Mouse (Mus musculus) CH12.LX (cell line): ENCODE data around the gene Gatm.

Experiments used
- TCF12 ChIP-seq: IDR thresholded peaks from 2 replicates; pipeline ENCODE4 v1.6.1; 2014; ENCODE audit warnings: low read depth, mild to moderate bottlenecking, inconsistent platforms, low read length, improper control_type of control experiment
- ZC3H11A ChIP-seq: IDR thresholded peaks from 2 replicates; pipeline ENCODE4 v1.6.1; 2012; ENCODE audit warnings: low read depth, mild to moderate bottlenecking, inconsistent platforms, low read length, improper control_type of control experiment
- ZNF384 ChIP-seq: IDR thresholded peaks from 2 replicates; pipeline ENCODE4 v1.6.1; 2012; ENCODE audit warnings: low read depth, low read length, improper control_type of control experiment, inconsistent platforms

GRCm38 (mm10) chr2:122656052-122656451 lies 44.9 kb upstream of the Gatm start:
- no peak for TF ChIP-seq ZC3H11A
- no peak for TF ChIP-seq ZNF384
- TF ChIP-seq TCF12, result no peak
